Mouse (Mus musculus) activated CD4-positive, CD25-positive, alpha-beta regulatory T cell (primary cell): ENCODE data around the gene Ado. TPM values are rescaled to one million over a fixed set of nuclear protein-coding genes. Genes with fewer than 3 reads are reported as not detected.

Experiments used
- polyA plus RNA-seq, 2 experiments: library from polyadenylated mRNA; unstranded; fragments of 100-300 nt; shearing (Covaris generic); gene quantifications; one replicate each; pipeline ENCODE4 v1.2.1; 2017

The Ado gene
- 10 to 100 TPM; 11.3 to 11.9 TPM for polyA plus RNA-seq

GRCm38 (mm10) chr10:67548877-67549731 is at the start of gene Ado:
TSS of gene Ado (minus strand) at chr10:67548955.

GRCm38 (mm10) chr10:67535256-67535655 is 13.5 kb downstream of the Ado start, which contains the start of gene Egr2:
TSS of gene Egr2 (plus strand) at chr10:67535475.

Other genes with a start within 250 kb of the Ado start
- gene Egr2, start 13.5 kb downstream of the Ado start, polyA plus RNA-seq, result 10 to 100 TPM; 39.4 to 44.4 TPM